Mouse (Mus musculus): ENCODE results near the gene Plk1.

The Plk1 gene

GRCm38 (mm10) chr7:122193919-122194318 is 34.7 kb downstream of the Plk1 start:
- DNase-seq (ENCODE audit: low spot score): no peak

- no peak for DNase-seq (ENCODE audit: low spot score)
These were observed 37.5 kb downstream of the Plk1 start for GRCm38 (mm10) chr7:122196771-122197170.

GRCm38 (mm10) chr7:122197306-122197705 is 38.1 kb downstream of the Plk1 start:
- DNase-seq (ENCODE audit: low spot score): peak; percentile 33

GRCm38 (mm10) chr7:122199296-122199695 is 40.1 kb downstream of the Plk1 start:
- DNase-seq (ENCODE audit: low spot score): no peak

- DNase-seq (ENCODE audit: low spot score): no peak
These were observed 44.7 kb downstream of the Plk1 start for GRCm38 (mm10) chr7:122203936-122204335.

- no peak for DNase-seq (ENCODE audit: low spot score)
These were observed 46.9 kb downstream of the Plk1 start for GRCm38 (mm10) chr7:122206121-122206520.

- no peak for DNase-seq (ENCODE audit: low spot score)
These were observed 49.2 kb downstream of the Plk1 start for GRCm38 (mm10) chr7:122208276-122209021.

- DNase-seq (ENCODE audit: low spot score): no peak
These were observed 60.1 kb downstream of the Plk1 start, which contains the start of gene Chp2 for GRCm38 (mm10) chr7:122219315-122219801. Gene Chp2 (plus strand): TSS chr7:122219496.

Data from yolk sac, embryonic 10.5 days (tissue).